Mouse (Mus musculus): ENCODE results near the gene Acot13. TPM values are rescaled to one million over a fixed set of nuclear protein-coding genes. Genes with fewer than 3 reads are reported as not detected.

Acot13 gene
- polyA plus RNA-seq, 2 experiments: 38.2 to 61.9 TPM

GRCm38 (mm10) chr13:24819931-24820330 is 11.4 kb downstream of the Acot13 start:
- H3K4me2 ChIP-seq (ENCODE audit: low read depth): no peak overlapping the region
- peaks cover 11% of the 10 kb centered on the region for H3K36me3 ChIP-seq (replicated peaks; ENCODE audit: control insufficient read depth, insufficient read depth, low read depth)
- H3K27ac ChIP-seq: no peak overlapping the region
- no peak for ATAC-seq (ENCODE audit: insufficient read depth)
- H3K27me3 ChIP-seq (ENCODE audit: control insufficient read depth, insufficient read depth, low read length): no peaks in the 10 kb centered on the region
- no peaks in the 10 kb centered on the region for H3K9me3 ChIP-seq (ENCODE audit: control insufficient read depth, low read length)
- DNase-seq (ENCODE audit: low read depth in 3 of 3, low spot score in 3 of 3): no peak
- TF ChIP-seq CTCF (IDR thresholded peaks at IDR 0.05; ENCODE audit: low read depth): no peak
- no peak for TF ChIP-seq EP300 (IDR thresholded peaks at IDR 0.05; ENCODE audit: low read depth)
- 56% methylated on average over 1 of the region's 1 CpGs for WGBS (ENCODE audit: insufficient replicate concordance)
- H3K4me1 ChIP-seq (replicated peaks; ENCODE audit: control insufficient read depth in 2 of 2, insufficient read depth in 2 of 2, low read length in 1 of 2): no peaks in the 10 kb centered on the region
- no peak overlapping the region for H3K4me3 ChIP-seq (ENCODE audit: insufficient read depth in 1 of 2, low read depth in 2 of 2, low read length in 2 of 2)
- no peak overlapping the region for H3K9ac ChIP-seq (replicated peaks)

GRCm38 (mm10) chr13:24816125-24817092 is 14.9 kb downstream of the Acot13 start:
- H3K4me2 ChIP-seq (ENCODE audit: low read depth): no peak overlapping the region

GRCm38 (mm10) chr13:24814616-24815015 is 16.7 kb downstream of the Acot13 start:
- WGBS (ENCODE audit: insufficient replicate concordance): 88% methylated on average over 1 of the region's 1 CpGs
- ATAC-seq (ENCODE audit: insufficient read depth) (no peak), DNase-seq (ENCODE audit: low read depth in 3 of 3, low spot score in 3 of 3) (no peak)
- no peak for TF ChIP-seq EP300 (IDR thresholded peaks at IDR 0.05; ENCODE audit: low read depth)
- no peak for TF ChIP-seq CTCF (IDR thresholded peaks at IDR 0.05; ENCODE audit: low read depth)
- Histone ChIP-seq H3K4me1 (replicated peaks; ENCODE audit: control insufficient read depth in 2 of 2, insufficient read depth in 2 of 2, low read length in 1 of 2) (no peaks in the 10 kb centered on the region), H3K9ac (replicated peaks) (no peak overlapping the region), H3K27ac (no peak overlapping the region), H3K36me3 (replicated peaks; ENCODE audit: control insufficient read depth, insufficient read depth, low read depth) (peaks cover 61% of the 10 kb centered on the region), H3K4me3 (ENCODE audit: insufficient read depth in 1 of 2, low read depth in 2 of 2, low read length in 2 of 2) (no peak overlapping the region), H3K9me3 (ENCODE audit: control insufficient read depth, low read length) (no peaks in the 10 kb centered on the region), H3K27me3 (ENCODE audit: control insufficient read depth, insufficient read depth, low read length) (no peaks in the 10 kb centered on the region), H3K4me2 (ENCODE audit: low read depth) (no peak overlapping the region)

More at GRCm38 (mm10) chr13:24816125-24817092, 14.9 kb downstream of the Acot13 start:
- Histone ChIP-seq H3K9me3 (ENCODE audit: control insufficient read depth, low read length) (no peaks in the 10 kb centered on the region), H3K27me3 (ENCODE audit: control insufficient read depth, insufficient read depth, low read length) (no peaks in the 10 kb centered on the region), H3K9ac (replicated peaks) (no peak overlapping the region), H3K36me3 (replicated peaks; ENCODE audit: control insufficient read depth, insufficient read depth, low read depth) (peaks cover 43% of the 10 kb centered on the region), H3K4me3 (ENCODE audit: insufficient read depth in 1 of 2, low read depth in 2 of 2, low read length in 2 of 2) (no peak overlapping the region), H3K27ac (no peak overlapping the region), H3K4me1 (replicated peaks; ENCODE audit: control insufficient read depth in 2 of 2, insufficient read depth in 2 of 2, low read length in 1 of 2) (no peaks in the 10 kb centered on the region)
- DNase-seq (ENCODE audit: low read depth in 3 of 3, low spot score in 3 of 3) (no peak), ATAC-seq (ENCODE audit: insufficient read depth) (peak; percentile 62)
- 65% methylated on average over 4 of the region's 4 CpGs for WGBS (ENCODE audit: insufficient replicate concordance)
- TF ChIP-seq EP300 (IDR thresholded peaks at IDR 0.05; ENCODE audit: low read depth) (no peak), CTCF (IDR thresholded peaks at IDR 0.05; ENCODE audit: low read depth) (no peak)

- Histone ChIP-seq H3K9ac (replicated peaks) (no peak overlapping the region), H3K27me3 (ENCODE audit: control insufficient read depth, insufficient read depth, low read length) (no peaks in the 10 kb centered on the region), H3K4me3 (ENCODE audit: insufficient read depth in 1 of 2, low read depth in 2 of 2, low read length in 2 of 2) (no peak overlapping the region), H3K4me2 (ENCODE audit: low read depth) (no peak overlapping the region), H3K36me3 (replicated peaks; ENCODE audit: control insufficient read depth, insufficient read depth, low read depth) (peaks cover 80% of the 10 kb centered on the region), H3K27ac (no peak overlapping the region), H3K9me3 (ENCODE audit: control insufficient read depth, low read length) (no peaks in the 10 kb centered on the region), H3K4me1 (replicated peaks; ENCODE audit: control insufficient read depth in 2 of 2, insufficient read depth in 2 of 2, low read length in 1 of 2) (no peaks in the 10 kb centered on the region)
- ATAC-seq (ENCODE audit: insufficient read depth) (no peak), DNase-seq (ENCODE audit: low read depth in 3 of 3, low spot score in 3 of 3) (no peak)
- 90% methylated on average over 2 of the region's 2 CpGs for WGBS (ENCODE audit: insufficient replicate concordance)
- TF ChIP-seq EP300 (IDR thresholded peaks at IDR 0.05; ENCODE audit: low read depth) (no peak), CTCF (IDR thresholded peaks at IDR 0.05; ENCODE audit: low read depth) (no peak)
Measured at GRCm38 (mm10) chr13:24812521-24812920, 18.8 kb downstream of the Acot13 start.

- Histone ChIP-seq H3K4me1 (replicated peaks; ENCODE audit: control insufficient read depth in 2 of 2, insufficient read depth in 2 of 2, low read length in 1 of 2) (peaks cover 6 to 9% of the 10 kb centered on the region in 2 experiments), H3K27me3 (ENCODE audit: control insufficient read depth, insufficient read depth, low read length) (no peaks in the 10 kb centered on the region), H3K36me3 (replicated peaks; ENCODE audit: control insufficient read depth, insufficient read depth, low read depth) (peaks cover 67% of the 10 kb centered on the region), H3K4me2 (ENCODE audit: low read depth) (no peak overlapping the region), H3K9ac (replicated peaks) (no peak overlapping the region), H3K9me3 (ENCODE audit: control insufficient read depth, low read length) (no peaks in the 10 kb centered on the region), H3K27ac (no peak overlapping the region), H3K4me3 (ENCODE audit: insufficient read depth in 1 of 2, low read depth in 2 of 2, low read length in 2 of 2) (no peak overlapping the region)
- no peak for TF ChIP-seq CTCF (IDR thresholded peaks at IDR 0.05; ENCODE audit: low read depth)
- TF ChIP-seq EP300 (IDR thresholded peaks at IDR 0.05; ENCODE audit: low read depth): no peak
- no peak for DNase-seq (ENCODE audit: low read depth in 3 of 3, low spot score in 3 of 3)
- no peak for ATAC-seq (ENCODE audit: insufficient read depth)
Measured at GRCm38 (mm10) chr13:24806079-24806478, 25.3 kb downstream of the Acot13 start.

Measured in liver, embryonic 14.5 days (tissue).